Mouse (Mus musculus) embryonic facial prominence, embryonic 14.5 days (tissue): Measurements from ENCODE around the gene Wdr11. TPM values are rescaled to one million over a fixed set of nuclear protein-coding genes. Genes with fewer than 3 reads are reported as not detected.

Source experiments
- ATAC-seq: fragments of 200-750 bp; cut with Nextera tagmentation; 2 replicates; pipeline ENCODE4 v1.8.0; 2017; ENCODE audit warnings: low read depth, moderate number of reproducible peaks, moderate TSS enrichment
- DNase-seq: peaks from one replicate; pipeline ENCODE4 v3.0.0-alpha.2; 2015; ENCODE audit warnings: low spot score
- H3K27ac ChIP-seq: fragments of 300-500 bp; sonication (generic); replicated peaks from 2 replicates; pipeline ENCODE4 v1.5.1; 2014; ENCODE audit warnings: low read depth, mild to moderate bottlenecking, low read length, moderate library complexity
- H3K27me3 ChIP-seq: fragments of 300-500 bp; sonication (generic); replicated peaks from 2 replicates; pipeline ENCODE4 v1.6.1; 2014; ENCODE audit warnings: low read length; ENCODE audit not compliant: control insufficient read depth, insufficient read depth
- H3K36me3 ChIP-seq: fragments of 300-500 bp; sonication (generic); 2 replicates; pipeline ENCODE4 v1.6.1; 2014; ENCODE audit warnings: low read length, mixed read lengths; ENCODE audit not compliant: control insufficient read depth, insufficient read depth
- H3K4me1 ChIP-seq: fragments of 300-500 bp; sonication (generic); 2 replicates; pipeline ENCODE4 v1.6.1; 2014; ENCODE audit warnings: antibody characterized with exemption, low read length; ENCODE audit not compliant: control insufficient read depth, insufficient read depth
- H3K4me2 ChIP-seq: fragments of 300-500 bp; sonication (generic); 2 replicates; pipeline ENCODE4 v1.6.1; 2014; ENCODE audit warnings: low read depth, mild to moderate bottlenecking, low read length, moderate library complexity, mixed read lengths
- H3K4me3 ChIP-seq: fragments of 300-500 bp; sonication (generic); 2 replicates; pipeline ENCODE4 v1.5.1; 2014; ENCODE audit warnings: low read depth, mild to moderate bottlenecking, low read length
- H3K9ac ChIP-seq: fragments of 300-500 bp; sonication (generic); 2 replicates; pipeline ENCODE4 v1.6.1; 2014; ENCODE audit warnings: low read depth, mild to moderate bottlenecking, low read length, moderate library complexity, mixed read lengths
- H3K9me3 ChIP-seq: fragments of 300-500 bp; sonication (generic); 2 replicates; pipeline ENCODE4 v1.6.1; 2016; ENCODE audit warnings: low read length; ENCODE audit not compliant: control insufficient read depth
- WGBS: fragments of 180-500 bp; shearing (Covaris S2); extraction: QIAGEN DNeasy Blood & Tissue Kit; methylation state at CpG from one replicate; pipeline ENCODE4 v1.1.7; 2014; 5-methylcytosine and 5-hydroxymethylcytosine counted together
- polyA plus RNA-seq: library from polyadenylated mRNA; unstranded; fragments of >200 nt; fragmentation: Nextera tagmentation; extraction: Ambion mirVana; gene quantifications from 2 replicates; pipeline ENCODE4 v1.2.1, GENCODE M21; 2014

The Wdr11 gene
- 34.6 and 38.5 TPM in 2 replicates for polyA plus RNA-seq

DNA sequence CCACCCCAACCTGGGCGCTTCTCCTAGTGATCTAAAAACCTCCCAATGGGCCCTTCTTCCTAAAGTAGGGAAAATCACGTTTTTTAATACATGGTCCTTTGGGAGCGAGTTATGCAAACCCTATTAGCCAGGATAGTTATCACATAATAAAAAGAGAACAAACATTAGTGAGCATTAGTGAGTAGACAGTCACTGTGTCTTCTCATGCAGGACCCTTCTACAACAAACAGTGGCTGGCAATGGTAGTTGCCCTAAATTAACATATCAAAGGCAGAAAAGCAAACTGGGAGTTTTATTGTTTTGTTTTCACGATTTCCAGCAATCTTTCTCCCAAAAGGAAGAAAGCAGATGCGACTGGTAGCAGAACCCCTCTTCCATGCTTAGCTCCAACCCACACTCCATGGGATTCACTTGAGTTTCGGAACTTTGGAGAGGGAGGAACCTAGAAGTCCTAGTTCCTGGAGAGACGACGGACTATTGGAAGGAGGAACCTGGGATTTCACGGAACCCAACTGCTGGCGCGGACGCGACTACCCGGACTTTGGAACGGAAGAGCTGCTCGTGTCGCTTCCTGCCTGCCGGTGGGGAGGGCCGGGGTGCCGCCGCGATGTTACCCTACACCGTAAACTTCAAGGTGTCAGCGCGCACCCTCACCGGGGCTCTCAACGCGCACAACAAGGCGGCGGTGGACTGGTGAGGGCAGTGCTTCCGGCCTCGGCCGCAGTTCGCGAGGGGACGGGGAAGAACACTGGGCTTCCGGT is at the start of gene Wdr11:
Gene Wdr11 (plus strand): TSS at position 493 of the 761 bp plus-strand sequence.
- peak within 1 kb of the TSS; percentile 61 for H3K4me2 ChIP-seq
- peaks cover 7% of the 10 kb centered on the region; the same call in 1 of the 2 replicates for H3K36me3 ChIP-seq
- 0 out of 2 replicates have a peak, but pooled peaks cover 5% of the 10 kb centered on the region for H3K4me1 ChIP-seq
- H3K4me3 ChIP-seq: peak within 1 kb of the TSS; percentile 82
- DNase-seq: peak; percentile 92
- H3K27ac ChIP-seq: peak within 1 kb of the TSS; percentile 95
- no peaks in the 10 kb centered on the region for H3K27me3 ChIP-seq
- peak; percentile 94 for ATAC-seq
- 5% methylated on average over 27 of the region's 37 CpGs for WGBS
- H3K9ac ChIP-seq: peak within 1 kb of the TSS; percentile 89
- no peaks in the 10 kb centered on the region for H3K9me3 ChIP-seq

- H3K36me3 ChIP-seq: no peaks in the 10 kb centered on the region
- no peak overlapping the region for H3K4me3 ChIP-seq
- DNase-seq (no peak), ATAC-seq (no peak)
- no peaks in the 10 kb centered on the region for H3K9me3 ChIP-seq
- H3K27me3 ChIP-seq: no peaks in the 10 kb centered on the region
- no peak overlapping the region for H3K27ac ChIP-seq
- no peaks in the 10 kb centered on the region for H3K4me1 ChIP-seq
- no peak overlapping the region for H3K4me2 ChIP-seq
- H3K9ac ChIP-seq: no peak overlapping the region
- WGBS: 87% methylated on average over 1 of the region's 1 CpGs
These were observed 24.1 kb upstream of the Wdr11 start for GRCm38 (mm10) chr7:129567541-129567940.

GRCm38 (mm10) chr7:129568338-129568737 is 23.3 kb upstream of the Wdr11 start:
- 52% methylated on average over 2 of the region's 2 CpGs for WGBS
- no peak overlapping the region for H3K27ac ChIP-seq
- H3K4me3 ChIP-seq: no peak overlapping the region
- H3K27me3 ChIP-seq: no peaks in the 10 kb centered on the region
- no peaks in the 10 kb centered on the region for H3K9me3 ChIP-seq
- no peaks in the 10 kb centered on the region for H3K36me3 ChIP-seq
- H3K9ac ChIP-seq: no peak overlapping the region
- ATAC-seq: no peak
- H3K4me1 ChIP-seq: no peaks in the 10 kb centered on the region
- no peak for DNase-seq
- no peak overlapping the region for H3K4me2 ChIP-seq

- 71% methylated on average over 4 of the region's 4 CpGs for WGBS
- Histone ChIP-seq H3K4me1 (no peaks in the 10 kb centered on the region), H3K9ac (no peak overlapping the region), H3K4me2 (no peak overlapping the region), H3K27me3 (no peaks in the 10 kb centered on the region), H3K36me3 (no peaks in the 10 kb centered on the region), H3K27ac (no peak overlapping the region), H3K9me3 (no peaks in the 10 kb centered on the region), H3K4me3 (no peak overlapping the region)
- ATAC-seq (no peak), DNase-seq (no peak)
These were observed 17.2 kb upstream of the Wdr11 start for GRCm38 (mm10) chr7:129574471-129574870.

DNA sequence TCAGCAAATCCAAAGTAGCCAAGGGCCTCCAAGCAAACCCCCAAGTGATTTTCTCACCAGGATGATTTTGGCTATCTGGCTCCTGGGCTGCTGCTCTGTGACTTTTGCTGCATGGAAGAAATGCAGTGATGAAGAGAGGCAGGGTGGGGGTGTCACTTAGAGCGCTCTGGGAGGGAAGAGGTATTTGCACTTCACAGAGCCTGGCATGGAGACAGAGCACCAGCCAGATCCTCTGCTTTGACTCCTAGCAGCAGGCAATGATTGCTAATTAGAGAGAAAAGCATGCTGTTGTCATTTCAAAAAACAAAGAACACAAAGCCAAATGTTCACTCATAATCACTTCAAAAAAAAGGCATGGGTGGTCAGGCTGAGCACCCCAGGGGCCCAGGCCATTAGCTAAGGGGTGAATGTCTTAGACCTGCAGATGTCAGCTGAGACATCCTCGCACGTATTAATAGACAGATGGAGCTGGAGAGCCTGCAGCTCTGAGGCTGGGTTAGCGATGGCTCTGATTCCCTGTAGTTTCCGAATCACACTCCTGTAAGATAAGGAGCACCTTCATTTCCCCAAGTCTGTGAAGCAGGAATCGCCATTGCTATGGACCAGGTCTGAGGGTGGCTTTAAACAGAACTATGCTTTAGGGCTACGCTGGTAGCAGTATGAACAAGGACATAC is 16.4 kb upstream of the Wdr11 start:
- WGBS: 27% methylated on average over 7 of the region's 7 CpGs
- Histone ChIP-seq H3K9ac (no peak overlapping the region), H3K27ac (no peak overlapping the region), H3K4me1 (no peaks in the 10 kb centered on the region), H3K4me3 (no peak overlapping the region), H3K36me3 (no peaks in the 10 kb centered on the region), H3K27me3 (no peaks in the 10 kb centered on the region), H3K4me2 (no peak overlapping the region), H3K9me3 (no peaks in the 10 kb centered on the region)
- DNase-seq (no peak), ATAC-seq (no peak)

- Histone ChIP-seq H3K9me3 (no peaks in the 10 kb centered on the region), H3K27ac (peak overlapping the region; percentile 95), H3K4me1 (0 out of 2 replicates have a peak, but pooled peaks cover 5% of the 10 kb centered on the region), H3K36me3 (peaks cover 12% of the 10 kb centered on the region), H3K4me2 (peak overlapping the region; percentile 61), H3K4me3 (peak overlapping the region; percentile 82), H3K9ac (peak overlapping the region; percentile 89), H3K27me3 (no peaks in the 10 kb centered on the region)
- peak; percentile 34; the same call in 1 of the 2 replicates for ATAC-seq
- DNase-seq: no peak
- 2% methylated on average over 12 of the region's 13 CpGs for WGBS
These were observed 576 bp downstream of the Wdr11 start for GRCm38 (mm10) chr7:129592132-129592745.

- DNase-seq (no peak), ATAC-seq (no peak)
- H3K9me3 ChIP-seq: no peaks in the 10 kb centered on the region
- H3K4me2 ChIP-seq: no peak overlapping the region
- no peaks in the 10 kb centered on the region for H3K27me3 ChIP-seq
- H3K36me3 ChIP-seq: peaks cover 44% of the 10 kb centered on the region
- no peak overlapping the region for H3K27ac ChIP-seq
- 0 out of 2 replicates have a peak, but pooled peaks cover 5% of the 10 kb centered on the region for H3K4me1 ChIP-seq
- H3K4me3 ChIP-seq: no peak overlapping the region
- WGBS: 88% methylated on average over 2 of the region's 2 CpGs
- H3K9ac ChIP-seq: no peak overlapping the region
These were observed 5.5 kb downstream of the Wdr11 start for GRCm38 (mm10) chr7:129597186-129597585.

DNA sequence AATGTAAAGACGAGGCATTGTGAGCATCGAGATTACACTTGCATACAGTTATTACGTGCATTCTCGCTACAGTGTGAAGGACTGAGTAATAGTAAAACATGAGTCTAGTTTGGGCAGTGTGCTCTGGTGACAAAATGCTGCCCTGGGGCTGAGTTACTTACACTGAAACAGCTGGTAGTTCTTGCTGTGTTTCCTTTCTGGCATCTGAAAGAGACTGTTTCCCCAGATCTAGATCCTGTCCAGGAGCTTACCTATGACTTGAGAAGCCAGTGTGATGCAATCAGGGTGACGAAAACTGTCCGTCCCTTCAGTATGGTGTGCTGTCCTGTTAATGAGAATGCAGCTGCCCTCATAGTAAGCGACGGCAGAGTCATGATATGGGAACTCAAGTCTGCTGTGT is 14.6 kb downstream of the Wdr11 start:
- Histone ChIP-seq H3K9me3 (no peaks in the 10 kb centered on the region), H3K9ac (no peak overlapping the region), H3K36me3 (peaks cover 91% of the 10 kb centered on the region), H3K4me3 (no peak overlapping the region), H3K4me1 (no peaks in the 10 kb centered on the region), H3K27me3 (no peaks in the 10 kb centered on the region), H3K4me2 (no peak overlapping the region), H3K27ac (no peak overlapping the region)
- ATAC-seq: no peak
- no peak for DNase-seq
- WGBS: 95% methylated on average over 8 of the region's 8 CpGs
